Mouse (Mus musculus) lung, adult 18-20 months (tissue): ENCODE measurements around the gene Bscl2.

Source experiments
- DNase-seq, 2 experiments: peaks; one replicate each; pipeline ENCODE4 v3.0.0; 2022; ENCODE audit warnings: mixed read lengths in 2 of 2

Gene Bscl2

GRCm38 (mm10) chr19:8837251-8837791 lies at the start of gene Bscl2:
TSS of gene Bscl2 (plus strand) at chr19:8837467.
- peak; percentile 82 to 84 for DNase-seq

- no peak for DNase-seq
Measured at GRCm38 (mm10) chr19:8788521-8788920, 48.7 kb upstream of the Bscl2 start.

- DNase-seq: no peak
Measured at GRCm38 (mm10) chr19:8789171-8789570, 48.1 kb upstream of the Bscl2 start.

GRCm38 (mm10) chr19:8790171-8790570 lies 47.1 kb upstream of the Bscl2 start:
- DNase-seq: no peak

- DNase-seq: peak; percentile 93 to 94
Measured at GRCm38 (mm10) chr19:8798264-8798946, 38.9 kb upstream of the Bscl2 start, which contains the start of gene Polr2g. TSS of gene Polr2g (minus strand) at chr19:8798577.

- DNase-seq: no peak
Measured at GRCm38 (mm10) chr19:8798947-8799315, 38.3 kb upstream of the Bscl2 start.

GRCm38 (mm10) chr19:8802130-8802821 lies 35.0 kb upstream of the Bscl2 start, which contains the start of gene Zbtb3:
TSS of gene Zbtb3 (plus strand) at chr19:8802555.
- DNase-seq: peak; percentile 98

GRCm38 (mm10) chr19:8803204-8803780 lies 34.0 kb upstream of the Bscl2 start:
- DNase-seq: no peak

- DNase-seq: no peak
Measured at GRCm38 (mm10) chr19:8803879-8804660, 33.2 kb upstream of the Bscl2 start.

GRCm38 (mm10) chr19:8806810-8807209 lies 30.5 kb upstream of the Bscl2 start:
- no peak for DNase-seq

- no peak for DNase-seq
Measured at GRCm38 (mm10) chr19:8815812-8816211, 21.5 kb upstream of the Bscl2 start.

- no peak for DNase-seq
Measured at GRCm38 (mm10) chr19:8817001-8817400, 20.3 kb upstream of the Bscl2 start.

GRCm38 (mm10) chr19:8818301-8818798 lies 18.9 kb upstream of the Bscl2 start:
- no peak for DNase-seq

GRCm38 (mm10) chr19:8818801-8819595 lies 18.3 kb upstream of the Bscl2 start, which contains the start of gene Ttc9c:
TSS of gene Ttc9c (minus strand) at chr19:8819333.
- DNase-seq: peak; percentile 99

GRCm38 (mm10) chr19:8819596-8820423 lies 17.5 kb upstream of the Bscl2 start, which contains the start of gene Hnrnpul2:
TSS of gene Hnrnpul2 (plus strand) at chr19:8820010.
- peak; percentile 99 for DNase-seq

GRCm38 (mm10) chr19:8820424-8820956 lies 16.8 kb upstream of the Bscl2 start:
- DNase-seq: no peak

GRCm38 (mm10) chr19:8821146-8821545 lies 16.1 kb upstream of the Bscl2 start:
- DNase-seq: no peak

GRCm38 (mm10) chr19:8822696-8823095 lies 14.6 kb upstream of the Bscl2 start:
- DNase-seq: no peak

- DNase-seq: peak in 1 of 2 experiments; percentile 12
Measured at GRCm38 (mm10) chr19:8829660-8830059, 7.6 kb upstream of the Bscl2 start, which contains the start of gene AC129217.1. TSS of gene AC129217.1 (plus strand) at chr19:8829773.

GRCm38 (mm10) chr19:8830664-8831063 lies 6.6 kb upstream of the Bscl2 start:
- no peak for DNase-seq
